Mouse (Mus musculus) midbrain, embryonic 14.5 days (tissue): Measurements from ENCODE around the gene Acp5. TPM values are rescaled to one million over a fixed set of nuclear protein-coding genes. Genes with fewer than 3 reads are reported as not detected.

ENCODE experiments used
- ATAC-seq: fragments of 200-750 bp; cut with Nextera tagmentation; 2 replicates; pipeline ENCODE4 v1.8.0; 2017; ENCODE audit warnings: moderate number of reproducible peaks, moderate library complexity; ENCODE audit not compliant: low FRiP score, low TSS enrichment
- DNase-seq: peaks from one replicate; pipeline ENCODE4 v3.0.0-alpha.2; 2015
- H3K27ac ChIP-seq: fragments of 300-500 bp; sonication (generic); replicated peaks from 2 replicates; pipeline ENCODE4 v1.5.1; 2014; ENCODE audit warnings: mild to moderate bottlenecking, low read depth, low read length, moderate library complexity
- H3K27me3 ChIP-seq: fragments of 300-500 bp; sonication (generic); 2 replicates; pipeline ENCODE4 v1.6.1; 2014; ENCODE audit warnings: low read length, control low read depth, mixed read lengths; ENCODE audit not compliant: control insufficient read depth, insufficient read depth
- H3K36me3 ChIP-seq: fragments of 300-500 bp; sonication (generic); 2 replicates; pipeline ENCODE4 v1.6.1; 2014; ENCODE audit warnings: low read length, control low read depth; ENCODE audit not compliant: control insufficient read depth, insufficient read depth
- H3K4me1 ChIP-seq: fragments of 300-500 bp; sonication (generic); 2 replicates; pipeline ENCODE4 v1.6.1; 2014; ENCODE audit warnings: mild to moderate bottlenecking, antibody characterized with exemption, low read length, control low read depth; ENCODE audit not compliant: control insufficient read depth, insufficient read depth
- H3K4me2 ChIP-seq: fragments of 300-500 bp; sonication (generic); 2 replicates; pipeline ENCODE4 v1.6.1; 2014; ENCODE audit warnings: mild to moderate bottlenecking, low read length, moderate library complexity
- H3K4me3 ChIP-seq: fragments of 300-500 bp; sonication (generic); replicated peaks from 2 replicates; pipeline ENCODE4 v1.5.1; 2014; ENCODE audit warnings: low read depth, low read length
- H3K9ac ChIP-seq: fragments of 300-500 bp; sonication (generic); replicated peaks from 2 replicates; pipeline ENCODE4 v1.6.1; 2014; ENCODE audit warnings: mild to moderate bottlenecking, low read length, moderate library complexity
- H3K9me3 ChIP-seq: fragments of 300-500 bp; sonication (generic); 2 replicates; pipeline ENCODE4 v1.6.1; 2016; ENCODE audit warnings: low read length, control low read depth, mixed read lengths; ENCODE audit not compliant: control insufficient read depth
- WGBS: fragments of 180-500 bp; shearing (Covaris S2); extraction: QIAGEN DNeasy Blood & Tissue Kit; methylation state at CpG from one replicate; pipeline ENCODE4 v1.1.7; 2014; 5-methylcytosine and 5-hydroxymethylcytosine counted together
- polyA plus RNA-seq: library from polyadenylated mRNA; unstranded; fragments of >200 nt; fragmentation: Nextera tagmentation; extraction: Ambion mirVana; gene quantifications from 2 replicates; pipeline ENCODE4 v1.2.1, GENCODE M21; 2014

Acp5 gene
- polyA plus RNA-seq: 0.79 TPM in 1 of 2 replicates, not detected in the other

GRCm38 (mm10) chr9:22135644-22136390, at the start of gene Acp5:
Gene Acp5, minus strand, starts transcription at chr9:22135711.
- H3K4me2 ChIP-seq: no peak within 1 kb of the TSS
- ATAC-seq (no peak), DNase-seq (no peak)
- H3K9me3 ChIP-seq: no peaks in the 10 kb centered on the region
- H3K27ac ChIP-seq: no peak within 1 kb of the TSS
- no peaks in the 10 kb centered on the region for H3K36me3 ChIP-seq
- no peak within 1 kb of the TSS for H3K9ac ChIP-seq
- peaks cover 15% of the 10 kb centered on the region; the same call in 1 of the 2 replicates for H3K27me3 ChIP-seq
- H3K4me1 ChIP-seq: no peaks in the 10 kb centered on the region
- H3K4me3 ChIP-seq: no peak within 1 kb of the TSS
- WGBS: 76% methylated on average over 7 of the region's 7 CpGs

- no peak for ATAC-seq
- H3K27me3 ChIP-seq: no peaks in the 10 kb centered on the region
- no peak overlapping the region for H3K27ac ChIP-seq
- H3K9me3 ChIP-seq: no peaks in the 10 kb centered on the region
- H3K9ac ChIP-seq: no peak overlapping the region
- no peaks in the 10 kb centered on the region for H3K36me3 ChIP-seq
- 90% methylated on average over 4 of the region's 4 CpGs for WGBS
- no peak overlapping the region for H3K4me3 ChIP-seq
- DNase-seq: no peak
- H3K4me1 ChIP-seq: no peaks in the 10 kb centered on the region
- H3K4me2 ChIP-seq: no peak overlapping the region
Measured at GRCm38 (mm10) chr9:22172318-22172717, 36.8 kb upstream of the Acp5 start.

DNA sequence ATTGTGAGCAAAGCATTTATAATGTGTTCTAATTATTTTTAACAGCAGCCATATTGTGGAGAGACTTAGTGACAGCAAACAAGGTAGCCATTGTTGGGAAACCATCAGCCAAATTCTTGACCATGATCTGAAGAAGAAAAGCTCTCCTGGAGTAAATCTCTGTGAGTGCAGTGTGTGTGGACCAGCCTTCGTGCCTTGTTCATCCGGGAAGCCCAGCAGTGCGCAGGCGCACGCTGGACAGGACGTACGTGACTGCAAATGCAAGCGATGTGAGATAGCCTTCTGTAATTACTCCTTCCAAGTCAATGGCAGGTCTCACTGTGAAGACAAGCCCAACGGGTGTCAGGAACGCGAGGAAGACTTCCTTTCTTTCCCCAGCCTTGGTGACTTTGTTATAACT, 33.8 kb upstream of the Acp5 start:
- Histone ChIP-seq H3K9me3 (no peaks in the 10 kb centered on the region), H3K4me1 (0 out of 2 replicates have a peak, but pooled peaks cover 3% of the 10 kb centered on the region), H3K4me2 (no peak overlapping the region), H3K36me3 (no peaks in the 10 kb centered on the region), H3K4me3 (no peak overlapping the region), H3K27ac (no peak overlapping the region), H3K27me3 (no peaks in the 10 kb centered on the region), H3K9ac (no peak overlapping the region)
- WGBS: 95% methylated on average over 11 of the region's 11 CpGs
- DNase-seq (no peak), ATAC-seq (no peak)

DNA sequence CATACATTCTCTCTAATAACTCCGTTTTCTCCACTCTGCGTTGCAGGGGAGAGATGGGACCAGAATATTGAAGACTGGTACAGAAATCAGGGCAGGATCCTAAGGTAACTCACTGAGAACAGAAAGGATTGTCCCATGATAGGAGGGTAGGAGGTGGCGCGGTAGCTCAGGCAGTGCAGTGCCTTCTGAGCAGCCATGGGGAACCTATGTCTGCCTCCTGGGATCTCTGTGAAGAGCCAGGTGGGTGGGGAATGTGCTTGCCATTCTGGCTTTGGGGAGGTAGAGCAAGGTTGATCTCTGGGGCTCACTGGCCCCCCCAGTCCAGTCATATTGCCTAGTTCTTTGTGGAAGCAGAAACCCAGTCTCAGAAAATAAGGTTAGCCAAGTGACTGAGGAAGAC, 32.2 kb upstream of the Acp5 start:
- H3K9me3 ChIP-seq: no peaks in the 10 kb centered on the region
- no peaks in the 10 kb centered on the region for H3K36me3 ChIP-seq
- WGBS: 98% methylated on average over 4 of the region's 4 CpGs
- 0 out of 2 replicates have a peak, but pooled peaks cover 3% of the 10 kb centered on the region for H3K4me1 ChIP-seq
- no peak overlapping the region for H3K27ac ChIP-seq
- no peak overlapping the region for H3K9ac ChIP-seq
- no peak overlapping the region for H3K4me2 ChIP-seq
- no peaks in the 10 kb centered on the region for H3K27me3 ChIP-seq
- no peak for DNase-seq
- H3K4me3 ChIP-seq: no peak overlapping the region
- ATAC-seq: no peak

GRCm38 (mm10) chr9:22166686-22167085, 31.2 kb upstream of the Acp5 start:
- 92% methylated on average over 10 of the region's 10 CpGs for WGBS

GRCm38 (mm10) chr9:22165964-22166363, 30.5 kb upstream of the Acp5 start:
- Histone ChIP-seq H3K4me1 (0 out of 2 replicates have a peak, but pooled peaks cover 3% of the 10 kb centered on the region), H3K4me2 (no peak overlapping the region), H3K4me3 (no peak overlapping the region), H3K36me3 (no peaks in the 10 kb centered on the region), H3K9me3 (no peaks in the 10 kb centered on the region), H3K9ac (no peak overlapping the region), H3K27me3 (no peaks in the 10 kb centered on the region), H3K27ac (no peak overlapping the region)
- WGBS: 56% methylated on average over 6 of the region's 6 CpGs
- DNase-seq: no peak
- no peak for ATAC-seq

More at GRCm38 (mm10) chr9:22166686-22167085, 31.2 kb upstream of the Acp5 start:
- H3K4me1 ChIP-seq: 0 out of 2 replicates have a peak, but pooled peaks cover 3% of the 10 kb centered on the region
- H3K4me2 ChIP-seq: no peak overlapping the region
- no peak overlapping the region for H3K9ac ChIP-seq
- H3K4me3 ChIP-seq: no peak overlapping the region
- H3K27ac ChIP-seq: no peak overlapping the region
- H3K36me3 ChIP-seq: no peaks in the 10 kb centered on the region
- DNase-seq: no peak
- no peaks in the 10 kb centered on the region for H3K27me3 ChIP-seq
- H3K9me3 ChIP-seq: no peaks in the 10 kb centered on the region
- ATAC-seq: no peak

GRCm38 (mm10) chr9:22164711-22165668, 29.5 kb upstream of the Acp5 start:
- 1% methylated on average over 53 of the region's 54 CpGs for WGBS
- DNase-seq (peak; percentile 86), ATAC-seq (peak; percentile 86)
- H3K4me1 ChIP-seq: 0 out of 2 replicates have a peak, but pooled peaks cover 3% of the 10 kb centered on the region
- H3K27ac ChIP-seq: peak overlapping the region; percentile 80
- peak overlapping the region; percentile 76 for H3K9ac ChIP-seq
- H3K9me3 ChIP-seq: no peaks in the 10 kb centered on the region
- peak overlapping the region; percentile 60 for H3K4me3 ChIP-seq
- H3K27me3 ChIP-seq: no peaks in the 10 kb centered on the region
- no peaks in the 10 kb centered on the region for H3K36me3 ChIP-seq
- H3K4me2 ChIP-seq: peak overlapping the region; percentile 87

DNA sequence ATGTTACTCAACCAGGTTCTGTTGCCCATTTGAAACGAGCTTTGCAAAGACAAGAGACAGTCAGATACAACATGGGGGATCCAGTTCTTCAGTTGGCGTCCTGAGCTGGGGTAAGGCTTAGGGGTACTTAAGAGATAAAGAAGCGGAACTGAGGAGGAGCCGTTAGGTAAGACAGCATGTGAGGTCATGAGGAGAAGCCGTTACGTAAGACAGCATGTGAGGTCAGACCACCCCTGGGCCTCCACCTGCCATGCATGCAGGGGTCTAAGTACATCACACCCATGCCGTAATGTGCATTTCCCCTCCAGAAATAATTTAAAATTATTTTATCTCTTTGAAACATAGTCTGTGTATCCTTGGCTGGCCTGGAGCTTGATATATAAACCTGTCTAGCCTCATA, 27.4 kb upstream of the Acp5 start:
- Histone ChIP-seq H3K27me3 (no peaks in the 10 kb centered on the region), H3K9me3 (no peaks in the 10 kb centered on the region), H3K4me1 (peaks cover 5% of the 10 kb centered on the region; the same call in 1 of the 2 replicates), H3K27ac (no peak overlapping the region), H3K4me2 (no peak overlapping the region), H3K4me3 (no peak overlapping the region), H3K9ac (no peak overlapping the region), H3K36me3 (no peaks in the 10 kb centered on the region)
- no peak for ATAC-seq
- no peak for DNase-seq
- 89% methylated on average over 7 of the region's 7 CpGs for WGBS
